Mouse (Mus musculus): Measurements from ENCODE around the gene Cntnap2. TPM values are rescaled to one million over a fixed set of nuclear protein-coding genes. Genes with fewer than 3 reads are reported as not detected.

Cntnap2 gene
- total RNA-seq, 2 experiments from 2014 or later: 132 to 139 TPM

- DNase-seq (ENCODE audit: extremely low spot score in 1 of 2, low spot score in 2 of 2): no peak
- intact Hi-C loops (cut with DNase I): no loop called here
Measured at GRCm38 (mm10) chr6:47337300-47337699, 2278.1 kb downstream of the Cntnap2 start.

- no peak for DNase-seq (ENCODE audit: extremely low spot score in 1 of 2, low spot score in 2 of 2)
- intact Hi-C loops (cut with DNase I): no loop called here
Measured at GRCm38 (mm10) chr6:47338113-47338512, 2279.0 kb downstream of the Cntnap2 start.

GRCm38 (mm10) chr6:47340813-47341502 is 2281.8 kb downstream of the Cntnap2 start:
- intact Hi-C loops (cut with DNase I): no loop called here
- DNase-seq (ENCODE audit: extremely low spot score in 1 of 2, low spot score in 2 of 2): no peak

GRCm38 (mm10) chr6:47341503-47341884 is 2282.3 kb downstream of the Cntnap2 start:
- DNase-seq (ENCODE audit: extremely low spot score in 1 of 2, low spot score in 2 of 2): no peak
- intact Hi-C loops (cut with DNase I): no loop called here

- intact Hi-C loops (cut with DNase I): no loop called here
- no peak for DNase-seq (ENCODE audit: extremely low spot score in 1 of 2, low spot score in 2 of 2)
Measured at GRCm38 (mm10) chr6:47343245-47343644, 2284.1 kb downstream of the Cntnap2 start.

- intact Hi-C loops (cut with DNase I): no loop called here
- no peak for DNase-seq (ENCODE audit: extremely low spot score in 1 of 2, low spot score in 2 of 2)
Measured at GRCm38 (mm10) chr6:47344696-47345095, 2285.5 kb downstream of the Cntnap2 start.

- no peak for DNase-seq (ENCODE audit: extremely low spot score in 1 of 2, low spot score in 2 of 2)
- intact Hi-C loops (cut with DNase I): no loop called here
Measured at GRCm38 (mm10) chr6:47350100-47350690, 2291.0 kb downstream of the Cntnap2 start.

Measured in left cerebral cortex, postnatal 10 days (tissue).